Mouse (Mus musculus) skeletal muscle tissue, adult 2 months (tissue): Measurements from ENCODE around the gene Fam187b.

Source experiments
- DNase-seq: peaks from one replicate; pipeline ENCODE4 v3.0.0-alpha.2; 2012; ENCODE audit warnings: low read depth, low spot score

The Fam187b gene

GRCm38 (mm10) chr7:31008175-31008574 lies 34.6 kb downstream of the Fam187b start:
- DNase-seq: no peak

- DNase-seq: no peak
These were observed 35.3 kb downstream of the Fam187b start for GRCm38 (mm10) chr7:31008889-31009288.

GRCm38 (mm10) chr7:31012971-31013370 lies 39.4 kb downstream of the Fam187b start:
- DNase-seq: no peak

GRCm38 (mm10) chr7:31017104-31017901 lies 43.7 kb downstream of the Fam187b start:
- no peak for DNase-seq

- no peak for DNase-seq
These were observed 55.0 kb downstream of the Fam187b start for GRCm38 (mm10) chr7:31028609-31029008.

- no peak for DNase-seq
These were observed 57.1 kb downstream of the Fam187b start for GRCm38 (mm10) chr7:31030717-31031116.

- no peak for DNase-seq
These were observed 58.1 kb downstream of the Fam187b start for GRCm38 (mm10) chr7:31031731-31032130.

- no peak for DNase-seq
These were observed 60.0 kb downstream of the Fam187b start for GRCm38 (mm10) chr7:31033409-31034165.

GRCm38 (mm10) chr7:31034789-31035188 lies 61.2 kb downstream of the Fam187b start:
- DNase-seq: no peak

- DNase-seq: no peak
These were observed 61.7 kb downstream of the Fam187b start for GRCm38 (mm10) chr7:31035291-31035690.

- no peak for DNase-seq
These were observed 63.3 kb downstream of the Fam187b start for GRCm38 (mm10) chr7:31036917-31037316.

- no peak for DNase-seq
These were observed 64.1 kb downstream of the Fam187b start for GRCm38 (mm10) chr7:31037675-31038074.

- no peak for DNase-seq
These were observed 65.4 kb downstream of the Fam187b start for GRCm38 (mm10) chr7:31039011-31039410.
